20 mouse cellular contexts compared by ENCODE assay signal in genomic region chr5:5322699-5323098, GRCm38 (mm10).
DNase-seq lines count a peak whose midpoint lies in the region; ATAC-seq and TF ChIP-seq lines count a peak whose summit lies in the region.
"Had no signal": no experiment of that assay in that cellular context is flagged by ENCODE, and none has a peak within 500 bp of the region (broad histone marks: within the 10 kb centered on the region; RNA-seq: fewer than 3 reads in every experiment).

No protein-coding gene starts in this region.

- H3K9me3 ChIP-seq in liver, embryonic 14.5 days (ENCODE audit: control insufficient read depth, low read length) = no peaks in the 10 kb centered on the region
- H3K9me3 ChIP-seq in liver, embryonic 12.5 days (replicated peaks) = no peaks in the 10 kb centered on the region
- H3K9me3 ChIP-seq: limb, embryonic 10.5 days; liver, embryonic 15.5 days; neural tube, embryonic 15.5 days had no signal

- TF ChIP-seq CTCF in heart, adult 2 months (IDR thresholded peaks at IDR 0.05) = peak; percentile 41
- TF ChIP-seq CTCF in liver, embryonic 14.5 days (IDR thresholded peaks at IDR 0.05; ENCODE audit: low read depth) = peak; percentile 48; the same call in 1 of the 2 replicates
- 0 out of 2 replicates have a peak, but pooled peaks have one; percentile 12 for TF ChIP-seq CTCF in small intestine, adult 2 months (IDR thresholded peaks at IDR 0.05; ENCODE audit: extremely low read depth, insufficient read length, insufficient replicate concordance, low read depth, low read length)

- no peak overlapping the region for H3K27ac ChIP-seq in heart, adult 2 months
- no peak overlapping the region for H3K27ac ChIP-seq in liver, embryonic 14.5 days
- H3K27ac ChIP-seq in liver, embryonic 12.5 days = no peak overlapping the region
- no peak overlapping the region for H3K27ac ChIP-seq in small intestine, adult 2 months (ENCODE audit: insufficient read depth, low read depth, low read length)
- H3K27ac ChIP-seq: gastrocnemius, adult 2 months; limb, embryonic 10.5 days; liver, embryonic 15.5 days; neural tube, embryonic 15.5 days had no signal

- no peak for TF ChIP-seq EP300 in heart, adult 2 months (IDR thresholded peaks at IDR 0.05; ENCODE audit: insufficient read depth, low read depth, low read length)
- no peak for TF ChIP-seq EP300 in liver, embryonic 14.5 days (IDR thresholded peaks at IDR 0.05; ENCODE audit: low read depth)

- no peaks in the 10 kb centered on the region for H3K4me1 ChIP-seq in heart, adult 2 months (ENCODE audit: control insufficient read depth, insufficient read depth, low read length)
- H3K4me1 ChIP-seq in liver, embryonic 14.5 days (replicated peaks; ENCODE audit: control insufficient read depth in 2 of 2, insufficient read depth in 2 of 2, low read length in 1 of 2) = no peaks in the 10 kb centered on the region; a peak in 1 of 4 replicates
- peaks cover 14% of the 10 kb centered on the region; the same call in 1 of the 2 replicates for H3K4me1 ChIP-seq in liver, embryonic 12.5 days
- H3K4me1 ChIP-seq in small intestine, adult 2 months (ENCODE audit: control insufficient read depth, insufficient read depth, insufficient read length, low read length) = peaks cover 1% of the 10 kb centered on the region; the same call in 1 of the 2 replicates
- H3K4me1 ChIP-seq: limb, embryonic 10.5 days; liver, embryonic 15.5 days had no signal

- intact Hi-C loops in heart, adult 2 months (cut with DNase I) = no loop called here

- no peaks in the 10 kb centered on the region for H3K27me3 ChIP-seq in heart, adult 2 months (ENCODE audit: control insufficient read depth, insufficient read depth, low read length)
- no peaks in the 10 kb centered on the region for H3K27me3 ChIP-seq in liver, embryonic 14.5 days (ENCODE audit: control insufficient read depth, insufficient read depth, low read length)
- H3K27me3 ChIP-seq in liver, embryonic 12.5 days (replicated peaks) = no peaks in the 10 kb centered on the region
- no peaks in the 10 kb centered on the region for H3K27me3 ChIP-seq in small intestine, adult 2 months (ENCODE audit: control insufficient read depth, insufficient read depth, low read length)
- H3K27me3 ChIP-seq: liver, embryonic 15.5 days; neural tube, embryonic 15.5 days had no signal

- 93% methylated on average over 8 of the region's 8 CpGs for whole genome bisulfite sequencing in heart, adult 2 months
- 72% methylated on average over 8 of the region's 8 CpGs for WGBS in liver, embryonic 14.5 days (ENCODE audit: insufficient replicate concordance)
- WGBS in liver, embryonic 12.5 days (ENCODE audit: insufficient replicate concordance) = 74% methylated on average over 8 of the region's 8 CpGs
- WGBS in small intestine, adult 2 months = 87% methylated on average over 8 of the region's 8 CpGs

- no peak overlapping the region for H3K4me2 ChIP-seq in liver, embryonic 14.5 days (ENCODE audit: low read depth)
- H3K4me2 ChIP-seq in liver, embryonic 12.5 days = no peak overlapping the region
- H3K4me2 ChIP-seq: liver, embryonic 15.5 days; neural tube, embryonic 15.5 days had no signal

- H3K36me3 ChIP-seq in heart, adult 2 months (ENCODE audit: control insufficient read depth, insufficient read depth, low read length) = no peaks in the 10 kb centered on the region; the same call in 1 of the 2 replicates
- no peaks in the 10 kb centered on the region for H3K36me3 ChIP-seq in liver, embryonic 14.5 days (replicated peaks; ENCODE audit: control insufficient read depth, insufficient read depth, low read depth)
- no peaks in the 10 kb centered on the region for H3K36me3 ChIP-seq in liver, embryonic 12.5 days
- H3K36me3 ChIP-seq in small intestine, adult 2 months (ENCODE audit: control insufficient read depth, insufficient read depth, low read length) = no peaks in the 10 kb centered on the region
- H3K36me3 ChIP-seq: liver, embryonic 15.5 days had no signal

- no peak overlapping the region for H3K4me3 ChIP-seq in heart, adult 2 months
- H3K4me3 ChIP-seq in liver, embryonic 14.5 days (ENCODE audit: insufficient read depth in 1 of 2, low read depth in 2 of 2, low read length in 2 of 2) = no peak overlapping the region
- no peak overlapping the region for H3K4me3 ChIP-seq in liver, embryonic 12.5 days
- H3K4me3 ChIP-seq in small intestine, adult 2 months (ENCODE audit: low read depth, low read length) = no peak overlapping the region
- H3K4me3 ChIP-seq: gastrocnemius, adult 2 months; limb, embryonic 10.5 days; liver, embryonic 15.5 days; neural tube, embryonic 15.5 days had no signal

- H3K9ac ChIP-seq in heart, adult 2 months (ENCODE audit: low read depth, low read length) = no peak overlapping the region
- H3K9ac ChIP-seq in liver, embryonic 14.5 days (replicated peaks) = no peak overlapping the region
- H3K9ac ChIP-seq in liver, embryonic 12.5 days = no peak overlapping the region
- H3K9ac ChIP-seq: liver, embryonic 15.5 days; neural tube, embryonic 15.5 days had no signal

- TF ChIP-seq POLR2A in heart, adult 2 months (IDR thresholded peaks at IDR 0.05; ENCODE audit: insufficient read depth, low read depth, low read length) = no peak
- no peak for TF ChIP-seq POLR2A in small intestine, adult 2 months (IDR thresholded peaks at IDR 0.05; ENCODE audit: low read depth, low read length)

- ATAC-seq in liver, embryonic 14.5 days (ENCODE audit: insufficient read depth) = no peak
- ATAC-seq in liver, embryonic 12.5 days = no peak
- ATAC-seq: hindbrain, embryonic 16.5 days; midbrain, embryonic 16.5 days had no signal

- H3K79me2 ChIP-seq in heart, adult 2 months (replicated peaks; ENCODE audit: control insufficient read depth, insufficient read depth, low read length) = no peaks in the 10 kb centered on the region

- no peak for DNase-seq in heart, adult 2 months
- no peak for DNase-seq in heart, postnatal 4 days
- DNase-seq in liver, embryonic 14.5 days (ENCODE audit: low read depth in 3 of 3, low spot score in 3 of 3) = no peak
- DNase-seq in ES-CJ7 (ENCODE audit: low read depth, low spot score) = peak; percentile 3
- no peak for DNase-seq in spleen, postnatal 10 days (ENCODE audit: low spot score in 2 of 2)
- DNase-seq: adrenal gland, postnatal 36 days; cerebellum, adult 2 months; gastrocnemius, adult 2 months; heart, postnatal 36 days; kidney, adult 18-20 months; kidney, postnatal 14 days; right cerebral cortex, postnatal 25 days; thymus, postnatal 25 days had no signal
